Mouse (Mus musculus) cortical plate, adult 2 months (tissue): ENCODE data around the gene Lnx2.

Source experiments
- CTCF ChIP-seq: fragments of 200-500 bp; IDR thresholded peaks from 2 replicates; pipeline ENCODE4 v1.5.1; 2011; ENCODE audit warnings: mild to moderate bottlenecking, control low read depth, low read length; ENCODE audit not compliant: insufficient read depth; ENCODE audit errors: extremely low read depth
- POLR2A ChIP-seq: fragments of 200-500 bp; IDR thresholded peaks from 2 replicates; pipeline ENCODE4 v1.6.1; 2011; ENCODE audit warnings: mild to moderate bottlenecking, low read length, control low read depth; ENCODE audit not compliant: insufficient read depth; ENCODE audit errors: extremely low read depth

GRCm38 (mm10) chr5:147086816-147087215, 10.4 kb upstream of the Lnx2 start:
- TF ChIP-seq CTCF: no peak
- TF ChIP-seq POLR2A: no peak
